Mouse (Mus musculus) cerebellum, adult 8-10 months (tissue): ENCODE data around the gene Pkn1.

Experiments used
- DNase-seq: peaks from one replicate; pipeline ENCODE4 v3.0.0; 2022

The Pkn1 gene

DNA sequence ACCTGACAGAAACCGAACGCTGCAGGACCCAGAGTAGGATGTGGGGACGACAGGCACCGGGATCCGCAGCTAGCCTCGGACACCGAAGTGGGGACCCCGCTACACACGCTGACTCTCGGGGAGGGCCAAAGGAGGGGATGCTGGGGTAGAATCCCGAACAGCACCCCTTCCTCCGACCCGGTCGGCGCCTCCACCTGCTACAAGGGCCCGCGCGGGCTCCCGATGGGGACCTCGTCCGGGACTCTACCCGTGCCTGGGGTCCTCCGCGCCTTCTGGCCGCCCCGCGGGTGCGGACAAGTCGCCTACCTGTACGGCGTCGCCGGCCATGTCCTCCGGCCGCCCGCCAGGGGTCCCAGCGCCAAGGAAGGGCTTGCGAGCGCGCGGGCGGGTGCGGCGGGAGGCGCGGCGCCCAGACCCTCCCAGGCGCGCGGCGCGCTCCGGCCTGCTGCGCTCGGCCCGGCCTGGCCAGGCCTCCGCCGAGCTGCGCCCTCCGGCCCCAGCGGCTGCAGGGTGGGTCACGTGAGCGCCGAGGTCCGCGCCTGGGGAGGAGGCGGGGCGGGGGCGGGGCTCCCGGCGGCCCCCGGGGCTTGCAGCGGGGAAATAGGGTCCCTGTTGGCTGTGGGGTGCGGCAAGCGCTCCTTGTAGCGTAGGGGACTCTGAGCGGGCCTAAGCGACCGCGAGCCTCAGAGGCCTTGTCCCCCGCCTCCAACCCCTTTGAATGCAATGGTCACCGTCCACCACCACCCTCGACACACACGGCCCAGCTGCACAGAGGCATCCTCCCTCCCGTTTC, at the start of gene Pkn1:
TSS of gene Pkn1 (minus strand) at position 519 of the 793 bp plus-strand sequence.
- peak; percentile 70 for DNase-seq

DNA sequence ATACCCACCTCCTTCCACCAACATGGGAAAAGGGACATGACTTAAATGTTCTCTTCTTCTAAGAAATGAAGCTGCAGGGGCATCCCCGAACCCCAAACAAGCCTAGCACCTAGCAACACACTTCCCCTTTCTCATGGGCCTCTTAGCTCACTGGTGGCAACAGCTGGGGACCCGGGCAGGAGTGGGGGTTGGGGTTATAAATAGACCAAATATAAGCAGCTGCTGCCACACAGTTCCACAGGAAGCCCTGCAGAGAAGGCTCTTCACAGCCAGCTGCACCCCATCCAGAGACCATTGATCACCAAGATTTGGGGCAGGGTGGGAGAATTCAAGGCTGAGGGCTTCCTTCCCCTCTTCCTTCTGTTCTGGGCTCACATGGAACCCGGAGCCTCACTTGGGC, 49.7 kb upstream of the Pkn1 start:
- no peak for DNase-seq

GRCm38 (mm10) chr8:83747661-83748346, 48.8 kb upstream of the Pkn1 start:
- no peak for DNase-seq

DNA sequence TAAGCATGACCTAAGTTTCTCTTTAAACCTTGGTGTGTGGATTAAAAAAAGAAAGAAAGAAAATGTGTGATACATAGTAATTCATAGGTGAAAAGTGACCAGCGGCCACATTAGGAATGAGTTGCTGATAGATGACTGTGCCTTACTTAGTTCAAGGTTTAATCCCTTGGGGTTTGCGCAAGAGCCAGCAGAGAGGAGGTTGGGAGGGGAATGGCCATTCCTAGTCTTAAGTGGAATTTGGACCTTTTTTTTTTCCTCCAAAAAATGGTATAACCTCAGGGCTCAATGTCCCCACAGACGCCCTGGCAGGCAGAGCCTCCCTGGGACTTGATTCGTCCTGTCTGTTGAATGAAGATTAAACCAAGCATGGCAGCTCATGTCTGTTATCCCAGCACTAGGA, 45.1 kb upstream of the Pkn1 start:
- no peak for DNase-seq

GRCm38 (mm10) chr8:83742968-83743367, 44.0 kb upstream of the Pkn1 start:
- DNase-seq: no peak

- no peak for DNase-seq
These were observed 43.1 kb upstream of the Pkn1 start for GRCm38 (mm10) chr8:83741849-83742655.

- no peak for DNase-seq
These were observed 42.2 kb upstream of the Pkn1 start, which contains the start of gene Adgre5 for GRCm38 (mm10) chr8:83740976-83741741. TSS of gene Adgre5 (minus strand) at chr8:83741326.

DNA sequence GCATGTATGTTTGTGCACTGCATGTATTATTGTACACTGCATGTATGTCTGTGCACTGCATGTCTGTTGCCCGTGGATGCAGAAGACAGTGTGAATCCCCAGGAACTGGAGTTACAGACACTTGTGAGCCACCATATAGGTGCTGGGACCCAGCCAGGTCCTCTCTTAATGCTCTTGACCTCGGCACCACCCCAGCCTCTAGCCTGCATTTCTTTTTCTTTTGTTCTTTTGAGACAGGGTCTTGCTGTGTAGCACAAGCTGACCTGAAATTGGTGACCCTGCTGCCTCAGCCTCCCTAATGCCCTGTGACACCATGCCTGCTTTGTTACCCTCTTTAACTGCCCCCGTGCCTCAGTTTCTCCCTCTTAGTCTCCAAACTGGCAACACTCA, 41.6 kb upstream of the Pkn1 start:
- DNase-seq: no peak

- no peak for DNase-seq
These were observed 40.9 kb upstream of the Pkn1 start for GRCm38 (mm10) chr8:83739711-83740468.

GRCm38 (mm10) chr8:83738949-83739710, 40.2 kb upstream of the Pkn1 start:
- DNase-seq: no peak

GRCm38 (mm10) chr8:83737852-83738562, 39.0 kb upstream of the Pkn1 start:
- DNase-seq: no peak

DNA sequence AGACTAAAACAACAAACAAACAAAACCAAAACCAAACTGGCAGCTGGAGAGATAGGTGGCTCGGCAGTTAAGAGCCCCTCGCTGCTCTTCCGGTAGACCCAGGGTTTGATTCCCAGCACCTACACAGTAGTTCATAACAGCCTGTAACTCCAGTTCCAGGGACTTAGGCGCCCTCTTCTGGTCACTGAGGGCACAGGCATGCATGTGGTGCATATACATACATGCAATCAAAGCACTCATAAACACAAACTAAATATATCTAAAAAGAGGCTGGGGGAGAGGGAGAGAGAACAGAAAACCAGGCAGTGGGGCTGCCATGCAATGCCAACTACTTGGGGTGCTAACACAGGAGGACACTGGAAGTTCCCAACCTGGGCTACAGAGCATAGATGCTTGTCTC, 38.4 kb upstream of the Pkn1 start:
- DNase-seq: no peak

GRCm38 (mm10) chr8:83736681-83737080, 37.7 kb upstream of the Pkn1 start:
- DNase-seq: no peak

- no peak for DNase-seq
These were observed 33.9 kb upstream of the Pkn1 start for GRCm38 (mm10) chr8:83732919-83733318.

GRCm38 (mm10) chr8:83731906-83732305, 32.9 kb upstream of the Pkn1 start:
- no peak for DNase-seq

DNA sequence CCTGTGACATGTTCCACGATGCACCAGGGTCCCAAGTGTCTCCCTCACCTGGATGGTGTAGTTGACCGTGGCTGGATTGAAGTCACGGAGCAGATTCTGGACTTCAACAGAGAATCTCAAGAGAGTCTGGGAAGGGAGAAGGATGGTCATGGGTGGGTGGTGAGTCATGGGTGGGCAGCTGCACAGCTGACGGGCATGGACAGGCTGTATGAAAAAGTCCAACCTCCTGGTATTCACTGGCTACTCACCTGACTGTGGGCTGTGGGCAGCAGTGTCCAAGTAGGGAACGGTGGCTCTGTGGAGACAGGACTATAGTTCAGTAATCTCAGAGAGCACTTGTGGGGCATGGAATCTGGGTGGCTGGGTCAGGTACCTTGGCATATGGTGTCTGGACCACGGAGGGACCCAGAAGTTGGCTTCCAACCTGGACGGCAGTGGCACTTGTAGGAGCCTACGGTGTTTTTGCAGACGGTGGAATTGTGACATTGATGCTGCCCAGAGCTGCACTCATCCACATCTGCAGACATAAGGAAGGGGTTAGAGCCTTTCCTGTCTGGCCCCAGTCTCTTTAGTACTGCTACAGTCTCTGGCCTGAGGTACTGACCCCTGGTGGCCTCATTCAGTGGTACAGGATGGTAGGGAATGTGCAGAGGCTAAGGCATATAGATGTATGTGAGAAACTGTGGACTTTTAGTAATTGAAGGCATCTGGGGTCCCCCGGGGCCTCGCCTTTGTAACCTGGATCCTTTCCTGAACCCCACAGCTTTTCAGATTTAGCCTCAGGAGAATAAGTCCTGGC, 30.2 kb upstream of the Pkn1 start:
- no peak for DNase-seq

DNA sequence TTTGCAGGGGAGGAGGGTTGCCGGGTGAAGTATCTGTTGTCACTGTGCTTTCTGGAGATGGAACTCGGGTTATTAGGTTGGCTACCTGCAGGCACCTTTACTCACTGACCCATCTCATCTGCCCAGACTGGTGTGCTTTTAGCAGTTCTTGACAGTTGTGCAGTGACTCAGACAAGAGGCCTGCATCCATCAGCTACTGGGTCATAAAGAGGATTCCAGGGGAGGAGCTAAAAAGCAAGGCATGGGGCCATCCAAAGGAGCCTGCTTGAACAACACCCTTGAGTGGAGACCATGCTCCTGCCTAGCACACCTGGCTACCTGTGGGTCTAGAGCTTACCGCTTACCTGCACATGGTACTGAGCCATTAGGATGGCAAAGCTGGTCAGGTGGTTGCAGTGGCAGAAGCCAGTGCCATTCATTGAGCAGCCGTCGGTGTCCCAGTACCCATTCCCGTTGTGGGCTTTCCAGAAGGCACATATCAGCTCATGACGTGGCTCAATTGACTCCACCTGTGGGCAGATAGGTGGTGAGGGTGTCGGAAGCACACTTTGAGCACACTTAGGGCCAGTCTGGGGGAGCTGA, 26.6 kb upstream of the Pkn1 start:
- no peak for DNase-seq

- peak; percentile 73 for DNase-seq
These were observed 25.9 kb upstream of the Pkn1 start for GRCm38 (mm10) chr8:83724697-83725482.
